Mouse (Mus musculus) liver (tissue): ENCODE measurements around the gene Myom3.
"Not testable (repeated sequence)": the region's sequence is repeated elsewhere in the genome, so short reads cannot be mapped to it uniquely, and the experiment has no call there.

ENCODE experiments used
- DNase-seq: peaks from one replicate; pipeline ENCODE4 v3.0.0-alpha.2; 2020; ENCODE audit warnings: mixed read lengths

The Myom3 gene

DNA sequence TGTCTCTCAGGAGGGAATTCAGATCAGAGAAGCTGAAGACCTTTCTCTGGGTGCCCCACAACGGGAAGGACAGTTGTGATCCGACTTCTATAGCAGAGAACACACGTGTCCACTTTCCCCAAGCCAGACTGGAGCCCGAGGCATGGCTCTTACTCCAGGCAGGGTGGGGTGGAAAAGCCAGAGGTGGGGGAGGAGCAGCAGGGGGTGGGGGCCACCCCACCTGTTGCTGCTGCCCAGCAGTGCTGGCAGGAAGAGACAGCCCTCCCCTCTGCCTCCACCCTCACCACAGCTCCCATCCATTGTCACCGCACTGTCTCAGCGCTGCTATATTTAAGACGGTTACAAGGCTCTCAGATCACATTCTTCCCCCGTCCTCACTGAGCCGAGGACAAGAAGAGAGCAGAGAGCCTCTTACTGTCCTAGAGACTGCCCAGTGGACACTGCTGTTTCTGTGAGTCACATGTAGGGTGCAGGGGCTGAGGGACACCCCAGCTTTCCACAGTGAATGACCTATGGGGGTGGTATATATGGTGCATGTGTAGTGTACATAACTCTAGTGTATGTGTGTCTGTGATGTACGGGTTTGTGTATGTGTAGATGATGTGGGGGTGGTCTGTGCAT, at the start of gene Myom3:
Gene Myom3, plus strand, starts transcription at position 360 of the 621 bp plus-strand sequence.
- no peak for DNase-seq

DNA sequence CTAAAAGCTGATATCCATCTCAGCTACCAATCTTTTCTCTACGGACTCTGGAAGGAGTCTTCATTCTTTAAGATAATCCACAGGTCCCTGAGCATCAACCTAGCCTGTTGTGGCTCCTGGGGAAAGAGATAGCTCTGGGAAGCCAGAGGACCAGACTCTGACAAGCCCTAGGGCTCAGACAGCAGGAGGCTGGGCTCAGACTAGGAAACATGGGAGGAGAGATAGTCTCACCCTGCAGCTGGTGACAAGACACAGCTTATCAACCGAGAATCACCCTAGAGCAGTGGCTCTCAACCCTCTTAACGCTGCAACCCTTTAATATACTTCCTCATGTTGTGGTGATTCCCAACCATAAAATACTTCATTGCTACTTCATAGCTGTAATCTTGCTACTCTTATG, 49.1 kb upstream of the Myom3 start:
- peak; percentile 27 for DNase-seq

DNA sequence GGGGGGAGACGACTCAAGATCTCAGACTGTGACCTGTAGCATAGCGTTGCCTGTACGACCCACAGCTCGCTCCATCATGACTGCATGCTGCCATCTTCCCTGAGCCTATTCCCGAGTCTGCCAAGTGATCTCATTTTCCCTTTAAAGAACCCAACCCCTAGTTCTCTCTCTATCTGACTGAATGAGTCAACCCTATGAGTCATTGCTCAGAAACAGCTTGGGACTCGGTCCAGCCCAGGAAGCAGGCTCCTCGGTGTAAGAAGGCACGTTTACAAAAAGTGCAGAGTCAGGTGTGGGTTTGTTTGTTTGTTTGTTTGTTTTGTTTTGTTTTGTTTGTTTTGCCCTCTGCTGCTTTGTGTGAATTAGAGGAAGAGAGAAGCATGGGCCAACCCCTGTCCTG, 44.7 kb upstream of the Myom3 start:
- no peak for DNase-seq

DNA sequence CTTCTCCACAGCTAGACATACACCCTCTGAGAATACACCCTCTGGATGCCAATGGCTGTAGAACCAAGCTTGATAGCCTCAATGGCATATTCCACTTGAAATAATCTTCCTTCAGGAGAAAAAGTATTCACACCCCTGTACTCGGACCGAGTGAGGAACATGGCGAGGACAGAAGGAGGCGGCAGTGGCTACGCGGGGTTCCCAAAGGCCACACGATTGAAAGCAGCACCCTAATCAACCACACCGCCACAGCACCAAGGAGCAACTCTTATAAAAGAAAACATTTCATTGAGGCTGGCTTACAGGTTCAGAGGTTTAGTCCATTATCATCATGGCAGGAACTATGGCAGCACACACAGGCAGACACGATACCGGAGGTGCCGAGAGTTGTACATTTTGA, 43.1 kb upstream of the Myom3 start:
- DNase-seq, result not testable (repeated sequence)

DNA sequence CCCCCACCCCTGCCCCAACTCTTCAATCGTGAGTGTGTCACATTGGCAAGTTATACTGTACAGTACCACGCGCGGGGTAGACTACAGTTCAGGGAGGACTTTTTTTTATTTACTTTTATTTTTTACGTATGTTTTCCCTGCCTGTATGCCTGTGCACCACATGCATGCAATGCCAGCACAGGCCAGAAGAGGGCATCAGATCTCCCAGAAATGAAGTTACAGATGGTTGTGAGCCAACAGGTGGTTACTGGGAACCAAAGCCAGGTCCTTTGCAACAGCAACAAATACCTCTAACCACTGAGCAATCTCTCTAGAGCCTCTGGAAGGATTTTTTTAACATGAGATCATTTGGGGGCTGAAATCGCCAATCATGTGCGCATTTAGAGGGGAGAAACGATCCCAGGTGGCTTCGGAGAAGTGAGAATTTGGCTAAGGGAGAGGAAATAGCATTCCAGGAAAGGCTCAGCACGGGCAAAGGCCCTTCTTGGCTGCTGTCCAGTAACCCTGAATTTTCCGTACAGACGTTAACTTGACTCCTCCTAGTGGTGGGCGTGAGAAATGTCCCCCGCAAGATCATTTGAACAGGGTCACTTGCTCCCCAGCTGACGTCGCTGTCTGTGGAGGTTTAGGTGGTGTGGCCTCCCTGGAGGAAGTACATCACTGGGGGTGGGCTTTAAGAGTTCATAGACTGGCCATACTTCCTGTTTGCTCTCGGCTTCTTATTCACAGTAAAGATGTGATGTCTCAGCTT, 36.8 kb upstream of the Myom3 start:
- DNase-seq, result no peak

DNA sequence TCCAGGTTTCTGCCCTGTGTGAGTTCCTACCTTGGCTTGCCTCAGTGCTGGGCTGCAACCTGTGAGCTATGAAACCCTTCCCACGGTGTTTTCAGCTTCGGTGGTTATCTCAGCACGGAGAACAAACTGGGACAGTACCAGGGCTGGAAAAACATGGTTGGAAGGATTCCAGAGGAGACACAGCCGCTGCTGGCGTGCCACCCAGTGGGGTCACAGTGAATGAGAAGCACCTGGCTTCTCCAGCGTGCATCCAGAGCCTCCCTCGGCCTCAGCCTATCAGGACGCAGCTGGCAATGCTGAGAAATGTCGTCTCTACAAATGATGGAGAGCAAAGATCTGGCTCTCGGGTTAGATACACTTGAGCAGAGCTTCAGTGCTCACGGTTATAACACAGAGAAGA, 33.1 kb upstream of the Myom3 start:
- no peak for DNase-seq

DNA sequence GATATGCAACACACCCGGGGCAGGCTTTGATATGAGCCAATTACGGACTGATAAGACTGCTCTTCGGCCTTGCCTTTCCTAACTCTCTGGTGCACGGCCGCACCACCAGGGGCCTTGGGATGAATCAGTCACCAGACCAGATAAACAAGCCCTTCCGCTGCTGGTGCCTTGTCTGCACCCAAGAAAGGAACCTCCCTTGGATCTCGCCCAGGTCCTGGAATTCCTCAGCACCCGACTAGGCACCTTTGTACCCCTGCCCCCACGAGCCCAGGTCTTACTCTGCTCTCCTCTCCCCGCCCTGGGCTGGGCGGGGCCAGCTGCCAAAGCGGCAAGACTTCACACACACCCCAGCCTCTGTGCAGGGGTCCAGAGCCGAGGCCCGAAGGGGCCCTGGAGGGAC, 31.7 kb upstream of the Myom3 start, which contains the start of gene Il22ra1:
Gene Il22ra1, plus strand, starts transcription at position 356 of the 400 bp plus-strand sequence.
- peak; percentile 54 for DNase-seq

DNA sequence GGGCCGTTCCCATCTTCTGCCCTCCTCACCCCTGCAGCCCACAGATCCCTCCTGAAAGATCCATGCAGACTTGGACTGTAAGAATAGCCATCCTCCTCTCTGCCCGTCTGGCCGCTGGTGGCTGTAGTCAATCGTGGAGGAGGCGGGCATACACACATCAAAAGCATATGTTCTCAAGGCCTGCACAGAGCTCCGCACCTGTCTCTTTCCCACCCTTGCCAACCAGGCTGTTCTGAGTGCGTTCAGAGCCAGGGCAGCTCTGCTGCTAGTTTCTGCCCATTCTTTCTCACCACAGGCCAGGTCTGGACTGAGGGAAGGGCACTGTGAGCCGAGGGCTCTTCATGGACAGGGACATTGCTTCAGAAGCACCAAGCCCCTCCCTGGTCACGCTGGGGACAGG, 29.3 kb upstream of the Myom3 start:
- DNase-seq, result no peak

DNA sequence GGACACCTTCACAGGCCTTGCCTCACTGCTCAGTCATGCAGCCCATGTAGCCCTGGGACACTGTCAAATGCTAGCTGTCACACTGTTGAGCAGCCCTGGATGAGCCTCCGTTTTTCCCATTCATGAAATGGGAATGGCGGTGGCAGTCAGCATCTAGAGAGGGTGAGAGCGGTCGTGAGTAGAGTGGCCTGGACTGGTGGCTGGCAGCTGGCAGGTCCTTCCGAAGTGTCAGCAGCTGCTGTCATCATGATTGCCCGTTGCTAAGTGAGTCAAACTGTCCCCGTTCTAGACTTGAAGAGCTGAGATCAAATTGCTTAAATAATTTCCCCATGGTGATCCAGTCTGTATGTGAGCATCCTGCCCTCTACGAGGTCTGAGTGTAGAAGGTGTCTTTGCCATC, 28.6 kb upstream of the Myom3 start:
- DNase-seq, result no peak

DNA sequence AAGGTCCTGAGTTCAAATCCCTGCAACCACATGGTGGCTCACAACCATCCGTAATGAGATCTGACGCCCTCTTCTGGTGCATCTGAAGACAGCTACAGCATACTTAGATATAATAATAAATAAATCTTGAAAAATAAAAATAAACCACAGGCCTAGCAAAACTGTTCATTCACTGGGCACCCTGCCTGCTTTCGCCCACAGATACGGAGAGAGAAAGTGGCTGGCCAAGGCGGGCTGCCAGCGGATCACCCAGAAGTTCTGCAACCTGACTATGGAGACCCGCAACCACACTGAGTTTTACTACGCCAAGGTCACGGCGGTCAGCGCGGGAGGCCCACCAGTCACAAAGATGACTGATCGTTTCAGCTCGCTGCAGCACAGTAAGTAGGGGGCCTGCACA, 25.6 kb upstream of the Myom3 start:
- no peak for DNase-seq

DNA sequence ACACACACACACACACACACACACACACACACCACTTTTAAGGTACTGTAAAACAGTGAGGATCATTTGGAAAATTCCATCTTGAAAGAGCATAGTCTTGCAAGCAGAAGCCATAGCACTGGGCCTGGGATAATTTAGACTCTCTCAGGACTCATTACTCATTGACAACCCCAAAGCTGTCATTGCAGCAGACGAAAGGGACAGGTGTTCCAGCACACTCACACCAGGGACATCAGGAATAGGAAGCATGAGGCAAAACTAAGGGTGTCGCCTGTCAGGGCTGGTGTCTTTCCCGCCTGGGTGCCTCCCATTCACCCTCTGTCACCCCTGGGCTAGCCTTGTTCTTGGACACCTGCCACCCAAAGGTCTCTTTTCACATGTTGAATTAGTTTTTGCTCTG, 22.6 kb upstream of the Myom3 start:
- no peak for DNase-seq

DNA sequence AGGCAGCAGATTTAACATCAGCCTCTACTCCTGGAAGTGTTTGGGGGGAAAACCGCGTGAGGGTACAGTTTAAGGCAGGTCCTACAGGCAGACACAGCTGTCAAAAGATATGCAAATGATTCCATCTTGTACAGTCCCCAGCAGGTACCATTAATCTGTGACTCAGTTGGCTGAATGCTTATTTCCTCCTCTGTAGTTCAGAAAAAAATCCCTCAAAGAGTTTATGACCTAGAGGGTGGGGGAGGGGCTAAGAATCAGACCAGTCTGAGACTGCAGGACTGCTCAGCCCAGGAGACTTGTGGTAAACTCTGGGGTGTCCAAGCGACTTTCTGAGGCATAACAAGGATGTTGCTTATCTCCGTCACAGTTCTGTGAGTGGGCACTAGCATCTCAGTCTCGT, 21.3 kb upstream of the Myom3 start:
- DNase-seq, result no peak

DNA sequence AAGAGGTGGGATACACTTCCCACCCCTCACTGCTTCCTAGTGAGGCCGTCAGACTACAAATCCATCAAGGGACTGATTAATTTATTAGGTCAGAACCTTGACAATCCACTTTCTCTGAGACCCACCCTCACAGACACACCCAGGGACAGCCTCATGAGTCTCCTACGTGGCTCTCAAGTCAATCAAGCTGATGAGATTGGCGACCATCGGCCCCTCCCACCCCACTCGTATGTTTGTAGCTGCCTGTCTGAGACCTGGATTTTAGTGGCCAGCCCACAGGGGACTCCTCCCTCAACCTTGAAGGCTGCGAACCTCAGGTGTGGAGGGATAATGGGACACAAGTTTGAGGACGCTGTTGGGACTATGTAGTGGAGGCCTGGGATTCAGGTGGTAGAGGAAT, 20.4 kb upstream of the Myom3 start:
- peak; percentile 53 for DNase-seq

DNA sequence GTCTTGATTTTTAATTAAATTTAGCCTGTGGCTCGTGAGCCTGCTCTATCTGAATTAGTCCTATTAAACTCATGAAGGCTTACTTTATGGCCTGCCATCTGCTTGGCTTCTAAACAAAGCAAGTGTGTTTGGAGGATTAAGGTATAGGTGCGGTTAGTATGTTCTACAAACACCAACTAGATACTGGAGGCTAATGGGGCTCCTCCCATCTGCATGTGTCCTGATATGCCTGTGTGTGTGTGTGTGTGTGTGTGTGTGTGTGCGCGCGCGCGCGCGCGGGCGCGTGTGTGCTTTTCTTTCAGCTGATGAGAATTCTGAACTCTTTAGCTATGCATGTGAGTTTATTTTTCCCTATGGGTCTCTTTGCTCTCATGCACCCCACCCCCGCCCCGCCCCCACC, 19.8 kb upstream of the Myom3 start:
- peak; percentile 76 for DNase-seq

DNA sequence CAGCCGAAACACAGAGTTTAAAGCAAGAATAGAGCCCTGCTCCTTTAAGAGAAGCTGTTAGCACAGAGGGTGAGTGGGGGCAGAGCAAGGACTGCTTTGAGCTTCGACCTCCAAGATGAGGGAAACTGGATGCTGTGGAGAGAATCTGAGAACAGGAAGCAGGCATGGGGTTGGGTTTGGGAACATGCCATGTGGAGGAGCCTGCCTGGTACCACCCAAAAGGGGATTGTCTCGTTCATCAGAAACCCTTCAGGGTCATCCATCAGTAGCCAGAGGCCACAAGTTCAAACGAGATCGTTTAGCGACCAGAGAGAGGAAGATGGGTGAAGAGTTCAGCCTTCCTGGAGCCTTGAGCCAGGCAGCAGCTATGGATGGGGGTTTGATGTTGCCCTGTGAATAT, 16.0 kb upstream of the Myom3 start:
- DNase-seq, result no peak

DNA sequence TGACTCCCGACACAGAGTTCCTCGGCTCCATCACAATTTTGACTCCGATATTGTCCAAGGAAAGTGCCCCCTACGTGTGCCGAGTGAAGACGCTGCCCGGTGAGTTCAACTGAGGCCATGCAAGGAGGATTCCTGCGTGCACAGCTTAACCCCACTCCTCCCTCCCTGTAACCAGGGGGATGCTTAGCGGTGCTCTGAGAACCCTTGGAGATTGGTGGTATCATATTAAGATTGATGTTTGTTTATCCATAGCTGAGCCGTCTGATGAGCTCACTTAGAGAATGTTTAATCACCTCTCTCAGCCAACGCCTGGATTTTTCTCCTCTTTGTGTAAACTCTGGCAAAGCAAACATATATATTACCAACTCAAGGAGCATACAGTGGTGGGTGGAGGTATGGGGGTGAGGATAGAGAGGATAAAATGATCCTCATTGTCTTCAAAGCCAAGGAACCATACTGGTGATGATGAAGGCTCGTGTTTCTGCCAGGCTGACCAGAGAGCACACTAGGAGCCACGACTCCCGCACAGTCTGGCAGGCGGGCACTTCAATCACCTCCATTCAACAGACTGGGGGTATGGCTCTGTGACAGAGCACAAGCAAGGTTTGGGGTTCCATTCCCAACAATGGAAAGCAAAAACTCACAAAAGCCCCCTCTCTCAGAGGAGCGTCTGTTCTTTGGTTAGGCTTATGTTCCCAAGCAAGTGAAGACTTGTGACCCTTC, 14.6 kb upstream of the Myom3 start:
- no peak for DNase-seq

DNA sequence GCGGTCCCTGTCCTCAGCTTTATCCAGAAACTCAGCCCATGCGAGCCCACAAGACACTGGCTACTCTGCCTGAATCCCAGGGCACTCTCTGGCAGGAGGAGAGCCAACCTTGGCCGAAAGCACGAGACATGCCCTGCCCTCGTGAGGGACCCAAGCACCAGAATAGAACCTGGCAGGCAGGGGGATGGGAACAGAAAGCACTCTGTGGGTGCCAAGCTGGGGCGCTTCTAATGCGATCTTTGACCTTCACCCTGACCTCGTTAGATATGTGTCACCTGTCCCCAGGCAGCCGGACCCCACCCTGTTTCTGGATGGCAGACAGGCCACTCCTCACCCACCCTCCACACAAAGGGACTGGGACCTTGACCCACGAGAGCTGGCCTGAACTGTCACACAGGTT, 13.9 kb upstream of the Myom3 start:
- no peak for DNase-seq

DNA sequence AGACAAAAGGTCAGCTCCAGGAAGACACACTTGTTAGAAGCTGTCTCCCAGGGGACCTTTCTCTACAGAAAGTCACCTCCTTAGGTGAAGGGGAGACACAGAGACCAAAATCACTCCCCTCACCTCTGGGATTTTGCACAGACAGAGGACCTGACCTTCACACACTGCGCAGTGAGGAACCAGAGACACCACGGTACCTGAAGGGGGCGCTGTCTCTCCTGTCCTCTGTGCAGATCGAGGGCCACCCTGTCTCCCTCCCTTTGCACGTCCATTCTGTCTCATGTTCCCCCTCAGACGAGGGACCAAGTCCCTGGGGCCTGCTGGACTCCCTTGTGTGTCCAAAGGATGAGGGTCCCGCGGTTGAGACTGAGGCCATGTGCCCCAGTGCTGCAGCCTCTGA, 8.6 kb upstream of the Myom3 start:
- DNase-seq, result no peak

DNA sequence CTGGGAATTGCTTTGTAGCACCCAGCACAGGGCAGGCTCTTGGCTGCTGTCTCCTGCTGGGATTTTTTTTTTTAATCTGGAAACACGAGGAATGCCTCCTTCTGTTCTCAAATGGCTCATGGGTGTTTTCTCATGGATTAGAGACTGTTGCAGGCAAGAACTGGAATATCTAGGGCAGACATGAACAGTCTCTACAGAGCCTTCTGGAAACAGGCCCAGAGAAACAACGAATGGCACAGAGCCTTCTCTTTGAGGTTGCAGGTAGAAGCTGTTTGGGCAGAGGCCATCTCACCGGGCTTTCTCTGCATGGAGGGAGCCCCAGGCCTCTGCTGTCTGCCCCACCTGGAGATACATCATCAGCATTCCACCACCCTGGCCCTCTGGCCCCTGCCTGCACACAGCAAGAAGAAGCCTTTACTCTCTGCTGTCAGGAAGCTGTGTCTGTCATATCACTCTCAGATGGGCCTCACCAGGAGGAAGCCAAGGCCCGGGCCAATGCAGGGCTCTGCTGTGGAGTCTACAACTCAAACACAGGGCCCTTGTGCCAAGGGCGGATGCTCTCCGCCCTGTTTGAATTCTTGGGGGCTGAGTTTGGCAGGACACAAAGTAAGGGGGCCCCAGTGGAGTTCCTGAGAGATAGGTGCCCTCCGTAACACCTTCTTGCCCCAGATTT, 7.3 kb upstream of the Myom3 start:
- DNase-seq, result no peak

DNA sequence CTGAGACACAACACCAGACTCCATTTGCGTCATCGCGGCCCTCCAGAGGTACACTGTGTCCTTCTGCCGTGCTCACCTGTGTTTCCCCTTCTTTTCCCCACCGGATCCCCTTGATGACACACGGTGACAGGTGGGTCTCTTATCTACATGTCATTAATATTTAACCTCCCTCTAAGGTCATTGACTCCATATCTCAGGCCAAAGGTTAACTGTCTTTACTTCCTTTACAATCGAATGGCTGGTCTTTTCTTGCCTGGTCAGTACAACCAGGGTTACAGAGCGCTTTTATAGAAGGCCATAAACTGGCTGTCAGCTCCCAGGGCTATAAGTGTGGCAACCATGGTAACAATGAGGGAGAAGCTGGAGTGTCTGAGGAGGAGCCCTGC, 6.7 kb upstream of the Myom3 start:
- no peak for DNase-seq

DNA sequence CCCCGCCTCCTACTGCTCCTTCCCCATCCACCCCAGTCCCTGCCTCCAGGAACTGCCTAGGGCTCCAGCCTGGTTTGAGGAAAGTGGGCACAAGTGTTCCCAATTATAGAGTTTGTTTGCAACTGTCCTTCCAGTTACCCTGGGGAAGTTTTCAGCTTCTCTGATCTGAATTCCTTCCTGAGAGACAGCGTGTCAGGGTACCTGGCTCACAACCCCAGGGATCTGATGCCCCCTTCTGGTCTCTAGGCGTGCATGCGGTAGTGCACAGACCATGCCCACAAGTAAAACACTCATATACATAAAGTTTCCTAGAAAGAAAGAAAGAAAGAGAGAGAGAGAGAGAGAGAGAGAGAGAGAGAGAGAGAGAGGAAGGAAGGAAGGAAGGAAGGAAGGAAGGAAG, 1.2 kb upstream of the Myom3 start:
- no peak for DNase-seq

DNA sequence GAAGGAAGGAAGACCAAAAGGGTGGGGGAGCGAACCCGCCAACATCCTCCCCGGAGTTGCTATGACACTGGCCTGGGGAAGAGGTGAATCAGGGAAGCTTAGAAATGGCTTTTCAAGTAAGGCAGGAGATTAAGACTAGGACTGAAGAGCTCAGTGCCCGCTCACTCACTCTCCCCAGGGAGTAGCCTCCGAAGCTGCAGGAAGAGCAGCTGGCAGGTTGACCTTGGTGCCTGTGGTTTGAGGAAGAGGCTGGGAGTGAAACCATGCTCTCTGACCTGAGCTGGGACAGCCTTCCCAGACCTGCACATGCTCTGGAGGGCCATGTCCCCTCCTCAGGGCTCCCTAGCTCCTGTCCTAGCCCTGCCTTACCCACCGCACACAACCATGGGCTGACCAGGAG, 690 bp upstream of the Myom3 start:
- DNase-seq, result no peak

DNA sequence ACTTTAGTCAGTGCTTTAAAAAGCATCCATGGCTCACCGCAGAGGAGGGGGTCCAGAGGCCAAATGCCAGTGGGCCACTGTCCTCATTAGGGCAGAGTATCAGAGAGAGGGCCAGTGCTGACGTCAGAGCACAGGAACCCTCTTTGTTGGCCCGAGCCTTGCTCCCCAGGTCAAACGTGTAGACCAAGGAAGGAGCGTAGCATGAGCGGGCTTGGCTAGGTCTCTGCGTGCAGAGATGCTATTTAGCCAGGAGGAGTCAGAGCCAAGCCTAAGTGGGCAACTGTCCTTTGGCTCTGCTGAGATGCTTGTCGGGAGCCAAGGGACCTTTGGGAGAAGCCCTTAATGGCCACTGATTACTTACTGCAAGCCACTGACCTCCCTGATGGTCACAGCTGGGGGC, 1.5 kb downstream of the Myom3 start:
- DNase-seq, result no peak

DNA sequence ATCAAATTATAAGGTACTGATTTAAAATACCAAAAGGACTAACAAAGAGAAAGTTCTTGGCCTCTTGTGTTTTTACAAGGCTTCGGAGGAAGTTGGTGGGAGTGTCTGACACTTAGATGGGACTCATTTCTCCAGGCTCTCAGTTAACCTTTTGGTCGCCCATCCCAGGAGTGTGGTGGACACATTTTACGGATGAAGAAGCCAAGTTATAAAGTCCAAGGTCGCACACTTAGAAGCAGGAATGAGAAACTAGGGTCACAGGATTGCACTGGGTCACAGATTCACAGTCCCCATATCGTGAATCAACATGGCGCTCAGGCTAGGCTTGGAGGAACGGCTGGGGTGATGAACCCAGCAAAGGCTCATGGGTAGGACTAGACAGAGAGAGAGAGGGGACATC, 2.1 kb downstream of the Myom3 start:
- DNase-seq, result no peak
